Mouse (Mus musculus) retina, postnatal 7 days (tissue): ENCODE results near the gene Krr1.

Experiments used
- DNase-seq: peaks from one replicate; pipeline ENCODE4 v3.0.0-alpha.2; 2012; ENCODE audit warnings: low read depth, low spot score

The Krr1 gene

GRCm38 (mm10) chr10:111972542-111973361 lies at the start of gene Krr1:
Gene Krr1, plus strand, starts transcription at chr10:111972664.
- DNase-seq = peak; percentile 90

- DNase-seq = no peak
Observed at GRCm38 (mm10) chr10:111923503-111924135, 48.8 kb upstream of the Krr1 start.

GRCm38 (mm10) chr10:111924141-111924540 lies 48.3 kb upstream of the Krr1 start:
- DNase-seq = no peak

- DNase-seq = no peak
Observed at GRCm38 (mm10) chr10:111924716-111925488, 47.6 kb upstream of the Krr1 start.

GRCm38 (mm10) chr10:111925489-111925860 lies 47.0 kb upstream of the Krr1 start:
- peak; percentile 77 for DNase-seq

GRCm38 (mm10) chr10:111932621-111933345 lies 39.7 kb upstream of the Krr1 start:
- DNase-seq = no peak

- DNase-seq = no peak
Observed at GRCm38 (mm10) chr10:111935207-111935606, 37.3 kb upstream of the Krr1 start.

GRCm38 (mm10) chr10:111936021-111936420 lies 36.4 kb upstream of the Krr1 start:
- DNase-seq = no peak

GRCm38 (mm10) chr10:111936491-111937145 lies 35.8 kb upstream of the Krr1 start:
- no peak for DNase-seq

GRCm38 (mm10) chr10:111937146-111937534 lies 35.3 kb upstream of the Krr1 start:
- DNase-seq = no peak

GRCm38 (mm10) chr10:111943026-111943425 lies 29.4 kb upstream of the Krr1 start:
- no peak for DNase-seq

GRCm38 (mm10) chr10:111945563-111945962 lies 26.9 kb upstream of the Krr1 start:
- DNase-seq = no peak

- DNase-seq = no peak
Observed at GRCm38 (mm10) chr10:111948041-111948440, 24.4 kb upstream of the Krr1 start.

- no peak for DNase-seq
Observed at GRCm38 (mm10) chr10:111949008-111949407, 23.5 kb upstream of the Krr1 start.

GRCm38 (mm10) chr10:111955836-111956235 lies 16.6 kb upstream of the Krr1 start:
- DNase-seq = no peak

GRCm38 (mm10) chr10:111957271-111958045 lies 15.0 kb upstream of the Krr1 start:
- DNase-seq = peak; percentile 62

- no peak for DNase-seq
Observed at GRCm38 (mm10) chr10:111958046-111958421, 14.4 kb upstream of the Krr1 start.

- no peak for DNase-seq
Observed at GRCm38 (mm10) chr10:111959353-111959752, 13.1 kb upstream of the Krr1 start.

GRCm38 (mm10) chr10:111960459-111960858 lies 12.0 kb upstream of the Krr1 start:
- no peak for DNase-seq

GRCm38 (mm10) chr10:111966394-111966793 lies 6.1 kb upstream of the Krr1 start:
- DNase-seq = no peak
